In the genomic region with DNA sequence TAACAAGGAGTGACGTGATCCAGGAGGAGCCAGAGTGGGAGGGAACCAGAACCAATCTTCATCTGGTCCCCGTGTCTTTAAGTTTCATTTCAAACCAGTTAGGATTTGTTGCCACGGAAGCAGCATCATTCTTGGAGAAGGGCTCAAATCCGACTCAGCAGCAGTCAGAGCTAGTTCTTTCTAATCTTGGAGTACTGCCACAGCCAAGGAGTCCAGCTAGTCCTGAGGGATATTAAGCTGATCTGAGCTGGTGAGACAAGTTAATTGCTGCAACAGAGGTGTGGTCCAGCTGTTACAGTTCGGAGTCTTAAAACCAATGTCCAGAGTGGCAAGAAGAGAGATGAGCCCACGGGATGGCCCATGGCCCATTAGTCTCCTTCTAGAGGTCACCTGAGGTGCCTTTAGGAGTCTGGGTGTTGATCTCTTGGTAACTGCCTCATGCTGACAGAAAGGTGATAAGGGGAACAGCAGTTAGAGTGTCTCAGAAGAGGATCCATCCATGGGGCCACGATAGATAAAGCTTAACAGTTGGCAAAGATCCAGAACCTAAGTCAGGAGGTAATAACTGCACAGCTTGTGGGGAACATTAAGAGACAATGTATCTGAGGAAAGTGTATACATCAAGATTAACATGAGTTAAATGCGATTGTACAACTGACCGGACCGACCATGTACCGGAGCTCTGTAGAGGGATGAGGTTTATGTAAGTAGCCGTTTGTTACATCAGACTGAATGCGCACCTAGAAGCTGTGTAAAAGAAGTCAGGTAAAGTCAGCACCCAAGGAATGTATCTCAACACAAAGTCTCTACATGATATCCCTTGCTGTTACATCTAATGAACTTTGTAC, we compare ENCODE assay signal across 26 mouse cellular contexts. TPM values are rescaled to one million over a fixed set of nuclear protein-coding genes. Genes with fewer than 3 reads are reported as not detected.
DNase-seq lines count a peak whose midpoint lies in the region; ATAC-seq and TF ChIP-seq lines count a peak whose summit lies in the region.
"Had no signal": no experiment of that assay in that cellular context is flagged by ENCODE, and none has a peak within 500 bp of the region (broad histone marks: within the 10 kb centered on the region; RNA-seq: fewer than 3 reads in every experiment).

No protein-coding gene starts in this region.

- no peak overlapping the region for H3K27ac ChIP-seq in heart, embryonic 10.5 days
- no peak overlapping the region for H3K27ac ChIP-seq in liver, embryonic 14.5 days
- H3K27ac ChIP-seq: forebrain, embryonic 15.5 days; limb, embryonic 15.5 days; neural tube, embryonic 12.5 days had no signal

- 67% methylated on average over 13 of the region's 13 CpGs for WGBS in heart, embryonic 10.5 days
- 46% methylated on average over 13 of the region's 13 CpGs for WGBS in liver, embryonic 14.5 days (ENCODE audit: insufficient replicate concordance)

- H3K9ac ChIP-seq in liver, embryonic 14.5 days (replicated peaks): no peak overlapping the region
- H3K9ac ChIP-seq: forebrain, embryonic 15.5 days; limb, embryonic 15.5 days; neural tube, embryonic 12.5 days had no signal

- ATAC-seq in liver, embryonic 14.5 days (ENCODE audit: insufficient read depth): peak; percentile 76
- ATAC-seq in megakaryocyte, adult 5-6 weeks (ENCODE audit: poor library complexity, severe bottlenecking): no peak; the same call in 1 of the 2 replicates
- ATAC-seq: activated CD4-positive, CD25-positive, alpha-beta regulatory T cell, adult 4 months; forebrain, embryonic 15.5 days; Patski had no signal

- TF ChIP-seq EP300 in liver, embryonic 14.5 days (IDR thresholded peaks at IDR 0.05; ENCODE audit: low read depth): peak; percentile 92

- no peak overlapping the region for H3K4me2 ChIP-seq in liver, embryonic 14.5 days (ENCODE audit: low read depth)
- H3K4me2 ChIP-seq: forebrain, embryonic 15.5 days; limb, embryonic 15.5 days; neural tube, embryonic 12.5 days had no signal

- H3K9me3 ChIP-seq in heart, embryonic 10.5 days: no peaks in the 10 kb centered on the region
- H3K9me3 ChIP-seq in liver, embryonic 14.5 days (ENCODE audit: control insufficient read depth, low read length): no peaks in the 10 kb centered on the region
- H3K9me3 ChIP-seq: forebrain, embryonic 15.5 days; limb, embryonic 15.5 days; neural tube, embryonic 12.5 days had no signal

- H3K27me3 ChIP-seq in heart, embryonic 10.5 days (ENCODE audit: insufficient read depth, poor library complexity, severe bottlenecking): peaks cover 12% of the 10 kb centered on the region
- no peaks in the 10 kb centered on the region for H3K27me3 ChIP-seq in liver, embryonic 14.5 days (ENCODE audit: control insufficient read depth, insufficient read depth, low read length)
- H3K27me3 ChIP-seq: forebrain, embryonic 15.5 days; limb, embryonic 15.5 days; neural tube, embryonic 12.5 days; Patski had no signal

- H3K36me3 ChIP-seq in heart, embryonic 10.5 days: no peaks in the 10 kb centered on the region
- no peaks in the 10 kb centered on the region for H3K36me3 ChIP-seq in liver, embryonic 14.5 days (replicated peaks; ENCODE audit: control insufficient read depth, insufficient read depth, low read depth)
- H3K36me3 ChIP-seq: forebrain, embryonic 15.5 days; limb, embryonic 15.5 days; neural tube, embryonic 12.5 days had no signal

- H3K4me1 ChIP-seq in heart, embryonic 10.5 days: peaks cover 16% of the 10 kb centered on the region
- peaks cover 0 to 8% of the 10 kb centered on the region in 2 experiments; a peak in 3 of 4 replicates for H3K4me1 ChIP-seq in liver, embryonic 14.5 days (replicated peaks; ENCODE audit: control insufficient read depth in 2 of 2, insufficient read depth in 2 of 2, low read length in 1 of 2)
- H3K4me1 ChIP-seq: forebrain, embryonic 15.5 days; neural tube, embryonic 12.5 days had no signal

- H3K4me3 ChIP-seq in heart, embryonic 10.5 days: no peak overlapping the region
- H3K4me3 ChIP-seq in liver, embryonic 14.5 days (ENCODE audit: insufficient read depth in 1 of 2, low read depth in 2 of 2, low read length in 2 of 2): no peak overlapping the region
- H3K4me3 ChIP-seq: forebrain, embryonic 15.5 days; limb, embryonic 15.5 days; neural tube, embryonic 12.5 days had no signal

- peak; percentile 1 for DNase-seq in heart, embryonic 10.5 days (ENCODE audit: low spot score)
- DNase-seq in heart, adult 9 months (ENCODE audit: low spot score in 2 of 2): no peak
- peak; percentile 16 to 54 for DNase-seq in spleen, postnatal 36 days (ENCODE audit: low spot score in 2 of 2)
- no peak for DNase-seq in spleen, adult 18-20 months
- peak; percentile 30 to 43 (median 40) for DNase-seq in liver, embryonic 14.5 days (ENCODE audit: low read depth in 3 of 3, low spot score in 3 of 3)
- DNase-seq in adrenal gland, postnatal 10 days: no peak
- no peak for DNase-seq in right cerebral cortex, postnatal 36 days (ENCODE audit: low spot score in 2 of 2)
- DNase-seq: adrenal gland, postnatal 25 days; cerebellum, postnatal 25 days; kidney, postnatal 14 days; lung, postnatal 10 days had no signal

- no peak for TF ChIP-seq CTCF in liver, embryonic 14.5 days (IDR thresholded peaks at IDR 0.05; ENCODE audit: low read depth)

RNA-seq across cellular contexts. Expression of a gene that starts 10.4 kb away (rescaled TPM):
- not detected in 2 replicates for polyA plus RNA-seq in heart, embryonic 10.5 days (2016; fragmentation: Nextera tagmentation; extraction: Ambion mirVana)
- not detected in 2 replicates for polyA plus RNA-seq in liver, embryonic 14.5 days (2012; rRNA removed)
- polyA plus RNA-seq in liver, embryonic 14.5 days (2014; fragmentation: Nextera tagmentation; extraction: Ambion mirVana): not detected in 2 replicates
- not detected in 2 replicates for total RNA-seq in megakaryocyte, adult 5-6 weeks (2015)
- total RNA-seq in megakaryocyte, adult 5-6 weeks (2017): not detected in 2 replicates
- total RNA-seq in adrenal gland, postnatal 10 days (2021): not detected
- total RNA-seq: adrenal gland, postnatal 25 days; CH12.LX; granulocyte monocyte progenitor cell, adult 5-6 weeks; layer of hippocampus, postnatal 10 days; left cerebral cortex, postnatal 14 days; monocyte, adult 5-6 weeks had no signal
- polyA plus RNA-seq: activated CD4-positive, CD25-positive, alpha-beta regulatory T cell, adult 4 months; forebrain, embryonic 15.5 days; heart, embryonic 16.5 days; hindbrain, embryonic 11.5 days; intestine, embryonic 14.5 days; limb, embryonic 15.5 days; neural tube, embryonic 12.5 days; Patski; urinary bladder, adult 2 months had no signal

RNA-seq across cellular contexts. Expression of a gene that starts 36.4 kb away (rescaled TPM):
- polyA plus RNA-seq in heart, embryonic 10.5 days (2016; fragmentation: Nextera tagmentation; extraction: Ambion mirVana): 22.7 and 31.3 TPM in 2 replicates
- 8.1 and 10.3 TPM in 2 replicates for polyA plus RNA-seq in liver, embryonic 14.5 days (2012; rRNA removed)
- polyA plus RNA-seq in liver, embryonic 14.5 days (2014; fragmentation: Nextera tagmentation; extraction: Ambion mirVana): 12.6 and 13.3 TPM in 2 replicates
- 15.6 and 17.9 TPM in 2 replicates for total RNA-seq in megakaryocyte, adult 5-6 weeks (2015)
- 8.4 and 15.1 TPM in 2 replicates for total RNA-seq in megakaryocyte, adult 5-6 weeks (2017)
- total RNA-seq in adrenal gland, postnatal 10 days (2021): 10 to 100 TPM; 38.2 to 40.2 TPM

Comparison
In these comparisons a context has a peak if more than half of its experiments do, and no peak if none do; other contexts are left out.
1. DNase-seq: peak in heart, embryonic 10.5 days (single experiment), spleen, postnatal 36 days (2 of 2) and liver, embryonic 14.5 days (3 of 3); none in heart, adult 9 months (0 of 2), spleen, adult 18-20 months (0 of 2), adrenal gland, postnatal 10 days (single experiment) and right cerebral cortex, postnatal 36 days (0 of 2).